Mouse (Mus musculus) Patski (cell line): ENCODE measurements at regions not wholly inside any gene's neighbourhood (a gene's known extent, or its start where the extent isn't known, plus 50 kb on each side); places are given as distances from the start of the nearest gene placed in this dataset.

Source experiments
- ATAC-seq: fragments of 100-300 bp; one replicate; pipeline ENCODE4 v1.8.0; 2021
- CTCF ChIA-PET: fragments of 350-600 bp; sonication (Branson Sonifier 250); formaldehyde crosslinking; loops from one replicate; lab custom pipeline; 2022; ENCODE audit warnings: inconsistent platforms; lab: Charles Lee
- POLR2A ChIA-PET: fragments of 350-600 bp; sonication (Branson Sonifier 250); formaldehyde crosslinking; loops from one replicate; lab custom pipeline; 2022; ENCODE audit warnings: antibody characterized with exemption, inconsistent platforms; lab: Charles Lee
- DNase-seq: peaks from one replicate; pipeline ENCODE4 v3.0.0-alpha.2; 2011; ENCODE audit warnings: low read depth, low spot score
- H3K27me3 ChIP-seq: fragments of 371-371 bp; one replicate; pipeline ENCODE4 v1.5.1; 2021
- CTCF ChIP-seq: fragments of 100-300 bp; IDR thresholded peaks from one replicate; pipeline ENCODE4 v1.5.1; 2021
- in situ Hi-C: fragments of 300-500 bp; cut with MboI; formaldehyde crosslinking; loops from 3 replicates; pipeline ENCODE4 v1.11.1; 2018; ENCODE audit warnings: low pct_unique_long_range_greater_than_20kb, mixed read lengths

- DNase-seq (no peak), ATAC-seq (no peak)
- no peaks in the 10 kb centered on the region for H3K27me3 ChIP-seq
- ChIA-PET POLR2A (no interaction called here), CTCF (no interaction called here)
- TF ChIP-seq CTCF, result no peak
- in situ Hi-C loops, result no loop called here
Measured at GRCm38 (mm10) chr1:61090801-61091200, 113.1 kb downstream of the Icos start.

GRCm38 (mm10) chr1:61095481-61096165 is 117.9 kb downstream of the Icos start:
- CTCF ChIA-PET, result no interaction called here

GRCm38 (mm10) chr1:61099341-61099740 is 121.6 kb downstream of the Icos start:
- DNase-seq, result no peak
- H3K27me3 ChIP-seq, result no peaks in the 10 kb centered on the region
- TF ChIP-seq CTCF, result no peak
- in situ Hi-C loops, result no loop called here
- ATAC-seq, result no peak
- CTCF ChIA-PET, result no interaction called here
- POLR2A ChIA-PET, result no interaction called here

More at GRCm38 (mm10) chr1:61095481-61096165, 117.9 kb downstream of the Icos start:
- no peak for ATAC-seq
- DNase-seq, result peak; percentile 22
- in situ Hi-C loops, result no loop called here
- no peak for TF ChIP-seq CTCF
- no peaks in the 10 kb centered on the region for H3K27me3 ChIP-seq
- POLR2A ChIA-PET, result interaction anchor here (0.7 kb wide), 1 partner anchor 17 kb away, joined by 3 read pairs; no protein-coding TSS in a partner anchor

- CTCF ChIA-PET, result interaction anchor here (0.9 to 1.2 kb wide), 2 partner anchors 11 to 14 kb away, joined by 3 read pairs; no protein-coding TSS in a partner anchor
- peak; percentile 71 for TF ChIP-seq CTCF
- ATAC-seq, result no peak
- DNase-seq, result no peak
- POLR2A ChIA-PET, result no interaction called here
- in situ Hi-C loops, result no loop called here
- peaks cover 2% of the 10 kb centered on the region for H3K27me3 ChIP-seq
Measured at GRCm38 (mm10) chr1:61101679-61102078, 124.0 kb downstream of the Icos start.

- peaks cover 6% of the 10 kb centered on the region for H3K27me3 ChIP-seq
- ChIA-PET CTCF (no interaction called here), POLR2A (interaction anchor here (0.6 kb wide), 1 partner anchor 10 kb away, joined by 3 read pairs; no protein-coding TSS in a partner anchor)
- no peak for TF ChIP-seq CTCF
- DNase-seq (no peak), ATAC-seq (no peak)
- in situ Hi-C loops, result no loop called here
Measured at GRCm38 (mm10) chr1:61102346-61102745, 124.6 kb downstream of the Icos start.

GRCm38 (mm10) chr1:61103581-61103980 is 125.9 kb downstream of the Icos start:
- no peak for DNase-seq
- TF ChIP-seq CTCF, result no peak
- in situ Hi-C loops, result no loop called here
- CTCF ChIA-PET, result no interaction called here
- H3K27me3 ChIP-seq, result peaks cover 6% of the 10 kb centered on the region
- no peak for ATAC-seq
- POLR2A ChIA-PET, result no interaction called here

- ChIA-PET CTCF (interaction anchor here (1.3 kb wide), 1 partner anchor 11 kb away, joined by 3 read pairs; no protein-coding TSS in a partner anchor), POLR2A (interaction anchor here (0.5 kb wide), 1 partner anchor 326 kb away, joined by 3 read pairs; no protein-coding TSS in a partner anchor)
- TF ChIP-seq CTCF, result no peak
- H3K27me3 ChIP-seq, result peaks cover 6% of the 10 kb centered on the region
- DNase-seq (no peak), ATAC-seq (no peak)
- in situ Hi-C loops, result no loop called here
Measured at GRCm38 (mm10) chr1:61111731-61112309, 134.1 kb downstream of the Icos start.

GRCm38 (mm10) chr1:61117535-61117934 is 139.8 kb downstream of the Icos start:
- in situ Hi-C loops, result no loop called here
- TF ChIP-seq CTCF, result no peak
- ChIA-PET POLR2A (no interaction called here), CTCF (no interaction called here)
- peaks cover 11% of the 10 kb centered on the region for H3K27me3 ChIP-seq
- DNase-seq (no peak), ATAC-seq (no peak)

- TF ChIP-seq CTCF, result no peak
- ATAC-seq, result no peak
- CTCF ChIA-PET, result interaction anchor here (0.9 kb wide), 1 partner anchor 9 kb away, joined by 3 read pairs; no protein-coding TSS in a partner anchor
- DNase-seq, result no peak
- in situ Hi-C loops, result no loop called here
- peaks cover 11% of the 10 kb centered on the region for H3K27me3 ChIP-seq
- POLR2A ChIA-PET, result no interaction called here
Measured at GRCm38 (mm10) chr1:61118071-61118470, 140.3 kb downstream of the Icos start.

- H3K27me3 ChIP-seq, result peaks cover 7% of the 10 kb centered on the region
- ChIA-PET POLR2A (no interaction called here), CTCF (interaction anchor here (0.8 to 1.4 kb wide), 2 partner anchors 11 to 34 kb away, joined by 3 read pairs; no protein-coding TSS in a partner anchor)
- DNase-seq (no peak), ATAC-seq (no peak)
- no peak for TF ChIP-seq CTCF
- in situ Hi-C loops, result no loop called here
Measured at GRCm38 (mm10) chr1:61121480-61121879, 143.8 kb downstream of the Icos start.

GRCm38 (mm10) chr1:61125127-61125526 is 147.4 kb downstream of the Icos start:
- no peak for ATAC-seq
- POLR2A ChIA-PET, result no interaction called here
- CTCF ChIA-PET, result no interaction called here
- DNase-seq, result no peak
- H3K27me3 ChIP-seq, result peaks cover 7% of the 10 kb centered on the region
- peak; percentile 29 for TF ChIP-seq CTCF
- in situ Hi-C loops, result no loop called here
